Mouse (Mus musculus) small intestine, adult 2 months (tissue): ENCODE measurements around the gene Fxyd7.

Source experiments
- CTCF ChIP-seq: fragments of 200-500 bp; IDR thresholded peaks from 2 replicates; pipeline ENCODE4 v1.5.1; 2012; ENCODE audit warnings: low read depth, mild to moderate bottlenecking, control low read depth, inconsistent platforms, low read length, moderate library complexity, mixed read lengths; ENCODE audit not compliant: insufficient replicate concordance, insufficient read length; ENCODE audit errors: extremely low read depth
- POLR2A ChIP-seq: fragments of 200-500 bp; IDR thresholded peaks from 2 replicates; pipeline ENCODE4 v1.6.1; 2012; ENCODE audit warnings: low read depth, mild to moderate bottlenecking, control low read depth, inconsistent platforms, low read length, moderate library complexity

- no peak for TF ChIP-seq POLR2A
- no peak for TF ChIP-seq CTCF
Measured at GRCm38 (mm10) chr7:31017104-31017901, 34.0 kb downstream of the Fxyd7 start.
